Mouse (Mus musculus) erythroid progenitor cell, adult 5-6 weeks (primary cell): ENCODE data around the gene Leo1. TPM values are rescaled to one million over a fixed set of nuclear protein-coding genes. Genes with fewer than 3 reads are reported as not detected.
"Not testable (repeated sequence)": the region's sequence is repeated elsewhere in the genome, so short reads cannot be mapped to it uniquely, and the experiment has no call there.

Experiments used
- ATAC-seq: replicated peaks from 2 replicates; pipeline ENCODE4 v1.8.0; 2016; ENCODE audit warnings: moderate number of reproducible peaks, mild to moderate bottlenecking, moderate TSS enrichment, inconsistent platforms; ENCODE audit not compliant: poor library complexity, low FRiP score, severe bottlenecking
- total RNA-seq, 2 experiments: library from RNA; stranded (forward) in 1 of 2; stranded (reverse) in 1 of 2; fragments of 150-400 nt in 1 of 2; fragments of 186-747, 209-891 nt in 1 of 2; gene quantifications; 2 replicates each; pipeline versions ENCODE4 v1.2.3 to v1.2.4; 2015 to 2017; ENCODE audit warnings: low replicate concordance in 2 of 2

The Leo1 gene
- total RNA-seq, 2 experiments from 2014 or later, result 4.6 to 17.5 TPM

GRCm38 (mm10) chr9:75424358-75425150 lies 16.8 kb upstream of the Leo1 start:
- no peak for ATAC-seq

GRCm38 (mm10) chr9:75425796-75426391 lies 15.4 kb upstream of the Leo1 start:
- ATAC-seq, result no peak

GRCm38 (mm10) chr9:75427366-75428273 lies 13.7 kb upstream of the Leo1 start:
- no peak for ATAC-seq

GRCm38 (mm10) chr9:75428274-75428600 lies 13.1 kb upstream of the Leo1 start:
- no peak for ATAC-seq

GRCm38 (mm10) chr9:75429040-75429439 lies 12.3 kb upstream of the Leo1 start:
- no peak for ATAC-seq

GRCm38 (mm10) chr9:75429657-75430056 lies 11.7 kb upstream of the Leo1 start:
- ATAC-seq, result no peak

- ATAC-seq, result peak; percentile 64
These were observed 10.3 kb upstream of the Leo1 start for GRCm38 (mm10) chr9:75430822-75431621.

- no peak for ATAC-seq
These were observed 8.6 kb upstream of the Leo1 start for GRCm38 (mm10) chr9:75432694-75433093.

GRCm38 (mm10) chr9:75434172-75434793 lies 7.0 kb upstream of the Leo1 start:
- ATAC-seq, result no peak

- ATAC-seq, result no peak
These were observed 6.5 kb upstream of the Leo1 start for GRCm38 (mm10) chr9:75434872-75435271.

GRCm38 (mm10) chr9:75435291-75435690 lies 6.0 kb upstream of the Leo1 start:
- ATAC-seq, result no peak

- no peak for ATAC-seq
These were observed 5.4 kb upstream of the Leo1 start for GRCm38 (mm10) chr9:75435918-75436317.

GRCm38 (mm10) chr9:75437653-75438385 lies 3.5 kb upstream of the Leo1 start:
- ATAC-seq, result no peak

- ATAC-seq, result peak; percentile 75
These were observed 387 bp downstream of the Leo1 start for GRCm38 (mm10) chr9:75441691-75442131.

GRCm38 (mm10) chr9:75444981-75445380 lies 3.7 kb downstream of the Leo1 start:
- no peak for ATAC-seq

GRCm38 (mm10) chr9:75446574-75446973 lies 5.2 kb downstream of the Leo1 start:
- not testable (repeated sequence) for ATAC-seq

- no peak for ATAC-seq
These were observed 6.7 kb downstream of the Leo1 start for GRCm38 (mm10) chr9:75448021-75448420.

GRCm38 (mm10) chr9:75453994-75454393 lies 12.7 kb downstream of the Leo1 start:
- no peak for ATAC-seq

GRCm38 (mm10) chr9:75455684-75456083 lies 14.4 kb downstream of the Leo1 start:
- no peak for ATAC-seq
